Mouse (Mus musculus) CD4-positive, CD25-positive, alpha-beta regulatory T cell, adult 2 months (primary cell): ENCODE results near the gene Rhbdl3.

Experiments used
- DNase-seq: peaks from one replicate; pipeline ENCODE4 v3.0.0-alpha.2; 2012; ENCODE audit warnings: low read depth, low spot score

The Rhbdl3 gene

GRCm38 (mm10) chr11:80300551-80301315 lies at the start of gene Rhbdl3:
Gene Rhbdl3, plus strand, starts transcription at chr11:80300912.
- DNase-seq: peak; percentile 79

GRCm38 (mm10) chr11:80264137-80264536 lies 36.6 kb upstream of the Rhbdl3 start:
- DNase-seq: no peak

GRCm38 (mm10) chr11:80271096-80271495 lies 29.6 kb upstream of the Rhbdl3 start:
- DNase-seq: no peak

GRCm38 (mm10) chr11:80275011-80275410 lies 25.7 kb upstream of the Rhbdl3 start:
- no peak for DNase-seq

- DNase-seq: no peak
Observed at GRCm38 (mm10) chr11:80278054-80278453, 22.7 kb upstream of the Rhbdl3 start.

- DNase-seq: no peak
Observed at GRCm38 (mm10) chr11:80283786-80284185, 16.9 kb upstream of the Rhbdl3 start.

GRCm38 (mm10) chr11:80284641-80285040 lies 16.1 kb upstream of the Rhbdl3 start:
- no peak for DNase-seq

- peak; percentile 85 for DNase-seq
Observed at GRCm38 (mm10) chr11:80287150-80287549, 13.6 kb upstream of the Rhbdl3 start.

- DNase-seq: peak; percentile 35
Observed at GRCm38 (mm10) chr11:80289701-80290445, 10.8 kb upstream of the Rhbdl3 start.

GRCm38 (mm10) chr11:80291004-80291403 lies 9.7 kb upstream of the Rhbdl3 start:
- DNase-seq: peak; percentile 14

GRCm38 (mm10) chr11:80292463-80292862 lies 8.2 kb upstream of the Rhbdl3 start:
- no peak for DNase-seq

- no peak for DNase-seq
Observed at GRCm38 (mm10) chr11:80295066-80295465, 5.6 kb upstream of the Rhbdl3 start.

GRCm38 (mm10) chr11:80295785-80296184 lies 4.9 kb upstream of the Rhbdl3 start:
- DNase-seq: no peak

- DNase-seq: no peak
Observed at GRCm38 (mm10) chr11:80299513-80300235, 1.0 kb upstream of the Rhbdl3 start.

- peak; percentile 57 for DNase-seq
Observed at GRCm38 (mm10) chr11:80301316-80302045, 769 bp downstream of the Rhbdl3 start.

GRCm38 (mm10) chr11:80302046-80302390 lies 1.3 kb downstream of the Rhbdl3 start:
- no peak for DNase-seq

- DNase-seq: peak; percentile 93
Observed at GRCm38 (mm10) chr11:80302536-80302935, 1.8 kb downstream of the Rhbdl3 start.

GRCm38 (mm10) chr11:80303746-80304145 lies 3.0 kb downstream of the Rhbdl3 start:
- DNase-seq: peak; percentile 51

GRCm38 (mm10) chr11:80304846-80305245 lies 4.1 kb downstream of the Rhbdl3 start:
- DNase-seq: no peak

- no peak for DNase-seq
Observed at GRCm38 (mm10) chr11:80308537-80308936, 7.8 kb downstream of the Rhbdl3 start.

- no peak for DNase-seq
Observed at GRCm38 (mm10) chr11:80311271-80311670, 10.6 kb downstream of the Rhbdl3 start.

GRCm38 (mm10) chr11:80312049-80312448 lies 11.3 kb downstream of the Rhbdl3 start:
- DNase-seq: no peak
